Mouse (Mus musculus) midbrain, embryonic 15.5 days (tissue): ENCODE measurements at regions not wholly inside any gene's neighbourhood (a gene's known extent, or its start where the extent isn't known, plus 50 kb on each side); places are given as distances from the start of the nearest gene placed in this dataset.

Source experiments
- ATAC-seq: fragments of 200-750 bp; cut with Nextera tagmentation; replicated peaks from 2 replicates; pipeline ENCODE4 v1.8.0; 2017; ENCODE audit warnings: moderate TSS enrichment
- H3K27ac ChIP-seq: fragments of 300-500 bp; sonication (generic); 2 replicates; pipeline ENCODE4 v1.5.1; 2015; ENCODE audit warnings: mild to moderate bottlenecking, inconsistent platforms
- H3K27me3 ChIP-seq: fragments of 300-500 bp; sonication (generic); replicated peaks from 2 replicates; pipeline ENCODE4 v1.6.1; 2015; ENCODE audit warnings: inconsistent platforms
- H3K36me3 ChIP-seq: fragments of 300-500 bp; sonication (generic); replicated peaks from 2 replicates; pipeline ENCODE4 v1.6.1; 2015; ENCODE audit warnings: inconsistent platforms
- H3K4me1 ChIP-seq: fragments of 300-500 bp; sonication (generic); 2 replicates; pipeline ENCODE4 v1.6.1; 2015; ENCODE audit warnings: inconsistent platforms
- H3K4me2 ChIP-seq: fragments of 300-500 bp; sonication (generic); 2 replicates; pipeline ENCODE4 v1.6.1; 2015; ENCODE audit warnings: inconsistent platforms, mild to moderate bottlenecking, moderate library complexity
- H3K4me3 ChIP-seq: fragments of 300-500 bp; sonication (generic); 2 replicates; pipeline ENCODE4 v1.5.1; 2015; ENCODE audit warnings: mild to moderate bottlenecking, inconsistent platforms
- H3K9ac ChIP-seq: fragments of 300-500 bp; sonication (generic); 2 replicates; pipeline ENCODE4 v1.6.1; 2015; ENCODE audit warnings: mild to moderate bottlenecking, inconsistent platforms
- H3K9me3 ChIP-seq: fragments of 300-500 bp; sonication (generic); 2 replicates; pipeline ENCODE4 v1.6.1; 2016; ENCODE audit warnings: inconsistent platforms
- WGBS: fragments of 180-500 bp; shearing (Covaris S2); methylation state at CpG from one replicate; pipeline ENCODE4 v1.1.7; 2015; ENCODE audit warnings: mixed read lengths; 5-methylcytosine and 5-hydroxymethylcytosine counted together

GRCm38 (mm10) chr10:126663461-126664013 lies 237.6 kb downstream of the Atp23 start:
- no peaks in the 10 kb centered on the region for H3K27me3 ChIP-seq
- WGBS: 82% methylated on average over 15 of the region's 15 CpGs
- no peak overlapping the region for H3K27ac ChIP-seq
- no peaks in the 10 kb centered on the region for H3K9me3 ChIP-seq
- no peak overlapping the region for H3K4me2 ChIP-seq
- H3K36me3 ChIP-seq: no peaks in the 10 kb centered on the region
- H3K4me1 ChIP-seq: 0 out of 2 replicates have a peak, but pooled peaks cover 6% of the 10 kb centered on the region
- ATAC-seq: no peak
- H3K9ac ChIP-seq: no peak overlapping the region
- no peak overlapping the region for H3K4me3 ChIP-seq

- no peaks in the 10 kb centered on the region for H3K36me3 ChIP-seq
- H3K4me2 ChIP-seq: no peak overlapping the region
- no peak overlapping the region for H3K9ac ChIP-seq
- no peak for ATAC-seq
- no peaks in the 10 kb centered on the region for H3K9me3 ChIP-seq
- H3K4me1 ChIP-seq: 0 out of 2 replicates have a peak, but pooled peaks cover 6% of the 10 kb centered on the region
- H3K27ac ChIP-seq: no peak overlapping the region
- H3K4me3 ChIP-seq: no peak overlapping the region
- no peaks in the 10 kb centered on the region for H3K27me3 ChIP-seq
- WGBS: 93% methylated on average over 6 of the region's 6 CpGs
Observed at GRCm38 (mm10) chr10:126662765-126663164, 238.4 kb downstream of the Atp23 start.

DNA sequence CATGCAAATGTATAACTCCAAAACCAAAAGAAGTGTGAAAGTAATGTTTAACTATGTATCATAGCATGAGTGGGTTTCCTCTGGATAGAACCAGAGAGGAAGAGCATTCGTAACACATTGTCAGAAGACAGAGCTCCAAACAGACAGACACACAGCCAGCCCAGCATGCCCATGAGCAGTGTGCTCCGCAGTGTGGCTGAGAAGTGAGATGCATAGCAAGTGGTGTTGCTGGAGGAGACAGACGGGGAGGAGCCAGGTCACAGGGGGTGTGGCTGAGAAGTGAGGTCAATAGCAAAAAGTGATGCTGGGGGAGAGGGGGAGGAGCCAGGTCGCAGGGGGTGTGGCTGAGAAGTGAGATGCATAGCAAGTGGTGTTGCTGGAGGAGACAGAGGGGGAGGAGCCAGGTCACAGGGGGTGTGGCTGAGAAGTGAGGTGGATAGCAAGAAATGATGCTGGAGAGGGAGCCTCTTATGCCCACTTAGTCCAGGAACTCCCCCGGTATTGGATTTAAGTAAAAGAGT lies 240.0 kb downstream of the Atp23 start:
- no peak for ATAC-seq
- Histone ChIP-seq H3K9ac (no peak overlapping the region), H3K36me3 (no peaks in the 10 kb centered on the region), H3K9me3 (no peaks in the 10 kb centered on the region), H3K27ac (no peak overlapping the region), H3K4me3 (no peak overlapping the region), H3K27me3 (no peaks in the 10 kb centered on the region), H3K4me2 (no peak overlapping the region), H3K4me1 (0 out of 2 replicates have a peak, but pooled peaks cover 6% of the 10 kb centered on the region)
- WGBS: 57% methylated on average over 5 of the region's 5 CpGs

- no peak for ATAC-seq
- H3K27me3 ChIP-seq: no peaks in the 10 kb centered on the region
- no peak overlapping the region for H3K4me2 ChIP-seq
- 67% methylated on average over 9 of the region's 9 CpGs for WGBS
- H3K9ac ChIP-seq: no peak overlapping the region
- H3K4me3 ChIP-seq: no peak overlapping the region
- 0 out of 2 replicates have a peak, but pooled peaks cover 6% of the 10 kb centered on the region for H3K4me1 ChIP-seq
- H3K27ac ChIP-seq: no peak overlapping the region
- H3K36me3 ChIP-seq: no peaks in the 10 kb centered on the region
- no peaks in the 10 kb centered on the region for H3K9me3 ChIP-seq
Observed at GRCm38 (mm10) chr10:126660024-126660423, 241.1 kb downstream of the Atp23 start.

- Histone ChIP-seq H3K27me3 (no peaks in the 10 kb centered on the region), H3K27ac (0 out of 2 replicates have a peak overlapping the region, but pooled peaks have one; percentile 5), H3K4me2 (no peak overlapping the region), H3K9ac (no peak overlapping the region), H3K9me3 (no peaks in the 10 kb centered on the region), H3K4me3 (no peak overlapping the region), H3K36me3 (no peaks in the 10 kb centered on the region), H3K4me1 (peaks cover 8% of the 10 kb centered on the region; the same call in 1 of the 2 replicates)
- 93% methylated on average over 3 of the region's 3 CpGs for WGBS
- no peak for ATAC-seq
Observed at GRCm38 (mm10) chr10:126652693-126653092, 248.5 kb downstream of the Atp23 start.

- Histone ChIP-seq H3K4me1 (peaks cover 17% of the 10 kb centered on the region), H3K36me3 (no peaks in the 10 kb centered on the region), H3K9ac (no peak overlapping the region), H3K4me2 (no peak overlapping the region), H3K27me3 (no peaks in the 10 kb centered on the region), H3K27ac (no peak overlapping the region), H3K4me3 (no peak overlapping the region), H3K9me3 (no peaks in the 10 kb centered on the region)
- 21% methylated on average over 4 of the region's 4 CpGs for WGBS
- no peak for ATAC-seq
Observed at GRCm38 (mm10) chr10:126646587-126646986, 254.6 kb downstream of the Atp23 start.

DNA sequence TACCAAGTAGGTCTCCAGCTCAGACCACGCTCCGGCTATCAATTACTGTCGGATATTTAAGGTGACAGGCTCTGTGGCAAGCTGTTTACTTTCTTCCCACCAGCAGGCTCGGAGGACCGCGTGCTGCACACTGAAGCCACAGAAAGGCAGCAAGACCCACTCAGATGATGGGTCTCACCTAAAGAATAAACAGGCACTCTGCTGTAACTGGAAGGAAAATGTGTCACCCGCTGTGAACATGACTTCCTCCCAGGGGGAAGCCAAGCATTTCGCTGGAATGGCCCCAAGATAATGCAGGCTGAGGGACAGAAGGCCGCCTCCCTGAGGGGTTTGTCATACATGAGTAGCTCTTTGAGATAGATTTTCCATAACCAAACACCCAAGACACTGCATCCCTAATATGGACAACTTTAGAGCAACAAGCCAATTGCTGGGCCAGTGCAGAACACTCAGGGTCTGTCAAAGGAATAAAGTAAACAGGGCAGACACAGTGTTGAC lies 259.3 kb downstream of the Atp23 start:
- H3K36me3 ChIP-seq: no peaks in the 10 kb centered on the region
- H3K27ac ChIP-seq: peak overlapping the region; percentile 56
- WGBS: 9% methylated on average over 9 of the region's 9 CpGs
- H3K4me3 ChIP-seq: no peak overlapping the region
- H3K4me1 ChIP-seq: peaks cover 18% of the 10 kb centered on the region
- 0 out of 2 replicates have a peak, but pooled peaks have one; percentile 42 for ATAC-seq
- no peaks in the 10 kb centered on the region for H3K27me3 ChIP-seq
- no peak overlapping the region for H3K4me2 ChIP-seq
- no peaks in the 10 kb centered on the region for H3K9me3 ChIP-seq
- H3K9ac ChIP-seq: no peak overlapping the region

GRCm38 (mm10) chr10:126634731-126635130 lies 266.4 kb downstream of the Atp23 start:
- 37% methylated on average over 13 of the region's 13 CpGs for WGBS

GRCm38 (mm10) chr10:126628057-126628456 lies 273.1 kb downstream of the Atp23 start:
- Histone ChIP-seq H3K4me3 (no peak overlapping the region), H3K36me3 (no peaks in the 10 kb centered on the region), H3K9ac (no peak overlapping the region), H3K27ac (no peak overlapping the region), H3K4me2 (no peak overlapping the region), H3K9me3 (no peaks in the 10 kb centered on the region), H3K27me3 (no peaks in the 10 kb centered on the region), H3K4me1 (no peaks in the 10 kb centered on the region)
- 60% methylated on average over 4 of the region's 4 CpGs for WGBS
- ATAC-seq: no peak

More at GRCm38 (mm10) chr10:126634731-126635130, 266.4 kb downstream of the Atp23 start:
- Histone ChIP-seq H3K4me3 (no peak overlapping the region), H3K27me3 (no peaks in the 10 kb centered on the region), H3K27ac (no peak overlapping the region), H3K9me3 (no peaks in the 10 kb centered on the region), H3K9ac (no peak overlapping the region), H3K4me2 (no peak overlapping the region), H3K4me1 (0 out of 2 replicates have a peak, but pooled peaks cover 3% of the 10 kb centered on the region), H3K36me3 (no peaks in the 10 kb centered on the region)
- no peak; the same call in 1 of the 2 replicates for ATAC-seq

GRCm38 (mm10) chr10:126625466-126625865 lies 275.7 kb downstream of the Atp23 start:
- WGBS: 61% methylated on average over 7 of the region's 7 CpGs
- H3K27ac ChIP-seq: no peak overlapping the region
- H3K4me1 ChIP-seq: peaks cover 10% of the 10 kb centered on the region
- no peak overlapping the region for H3K4me2 ChIP-seq
- no peaks in the 10 kb centered on the region for H3K36me3 ChIP-seq
- no peak for ATAC-seq
- H3K9ac ChIP-seq: no peak overlapping the region
- no peak overlapping the region for H3K4me3 ChIP-seq
- H3K9me3 ChIP-seq: no peaks in the 10 kb centered on the region
- H3K27me3 ChIP-seq: no peaks in the 10 kb centered on the region

GRCm38 (mm10) chr10:126620802-126621201 lies 280.4 kb downstream of the Atp23 start:
- H3K4me1 ChIP-seq: peaks cover 23% of the 10 kb centered on the region
- no peaks in the 10 kb centered on the region for H3K27me3 ChIP-seq
- no peaks in the 10 kb centered on the region for H3K9me3 ChIP-seq
- H3K27ac ChIP-seq: peak overlapping the region; percentile 75; the same call in 1 of the 2 replicates
- no peak overlapping the region for H3K9ac ChIP-seq
- peak; percentile 58; the same call in 1 of the 2 replicates for ATAC-seq
- 32% methylated on average over 6 of the region's 6 CpGs for WGBS
- no peaks in the 10 kb centered on the region for H3K36me3 ChIP-seq
- H3K4me2 ChIP-seq: no peak overlapping the region
- H3K4me3 ChIP-seq: no peak overlapping the region

DNA sequence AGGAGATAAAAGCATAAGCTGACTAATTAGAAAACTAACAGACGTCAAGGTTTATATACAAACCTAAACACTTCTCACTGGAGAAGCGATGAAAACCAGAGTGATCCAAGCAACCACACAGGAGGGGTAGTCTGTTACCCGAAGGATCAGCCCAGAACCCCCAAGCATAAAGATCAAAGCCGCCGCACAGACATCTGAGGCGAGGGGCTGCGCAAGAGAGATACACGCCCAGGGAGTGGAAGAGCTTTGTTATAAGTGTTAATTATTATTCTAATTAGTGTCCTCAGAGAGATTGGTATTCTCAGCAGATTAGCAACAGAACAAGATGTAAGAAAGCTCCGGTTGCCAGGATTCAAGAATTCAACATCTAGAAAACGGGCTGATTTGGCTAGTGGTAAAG lies 281.2 kb downstream of the Atp23 start:
- ATAC-seq: peak; percentile 84
- H3K4me1 ChIP-seq: peaks cover 23% of the 10 kb centered on the region
- H3K9me3 ChIP-seq: no peaks in the 10 kb centered on the region
- H3K36me3 ChIP-seq: no peaks in the 10 kb centered on the region
- H3K27ac ChIP-seq: peak overlapping the region; percentile 75
- no peak overlapping the region for H3K4me3 ChIP-seq
- H3K4me2 ChIP-seq: peak overlapping the region; percentile 19
- 14% methylated on average over 10 of the region's 10 CpGs for WGBS
- H3K27me3 ChIP-seq: no peaks in the 10 kb centered on the region
- no peak overlapping the region for H3K9ac ChIP-seq

GRCm38 (mm10) chr10:126612226-126612625 lies 288.9 kb downstream of the Atp23 start:
- no peaks in the 10 kb centered on the region for H3K36me3 ChIP-seq
- H3K4me1 ChIP-seq: no peaks in the 10 kb centered on the region
- H3K27ac ChIP-seq: no peak overlapping the region
- no peak overlapping the region for H3K4me3 ChIP-seq
- WGBS: 48% methylated on average over 4 of the region's 4 CpGs
- H3K27me3 ChIP-seq: no peaks in the 10 kb centered on the region
- H3K9me3 ChIP-seq: no peaks in the 10 kb centered on the region
- ATAC-seq: no peak
- no peak overlapping the region for H3K9ac ChIP-seq
- H3K4me2 ChIP-seq: no peak overlapping the region
